Mouse (Mus musculus) myocyte (in vitro differentiated cells): Measurements from ENCODE around the gene Slc25a21. TPM values are rescaled to one million over a fixed set of nuclear protein-coding genes. Genes with fewer than 3 reads are reported as not detected.

Experiments used
- H3K27me3 ChIP-seq: one replicate; pipeline ENCODE4 v1.6.1; 2011; ENCODE audit not compliant: control insufficient read depth, insufficient read depth, insufficient read length
- H3K36me3 ChIP-seq: one replicate; pipeline ENCODE4 v1.6.1; 2011; ENCODE audit not compliant: control insufficient read depth, insufficient read depth
- H3K4me2 ChIP-seq: one replicate; pipeline ENCODE4 v1.6.1; 2011; ENCODE audit warnings: low read depth, control low read depth
- H3K4me3 ChIP-seq: one replicate; pipeline ENCODE4 v1.5.1; 2011; ENCODE audit warnings: mild to moderate bottlenecking, control low read depth, moderate library complexity
- H3K79me2 ChIP-seq: one replicate; pipeline ENCODE4 v1.6.1; 2011; ENCODE audit not compliant: control insufficient read depth, insufficient read depth
- H3ac ChIP-seq: one replicate; pipeline ENCODE4 v1.6.1; 2011; ENCODE audit not compliant: control insufficient read depth, insufficient read length
- CEBPB ChIP-seq: IDR thresholded peaks from 2 replicates; pipeline ENCODE4 v1.6.1; 2011; ENCODE audit warnings: mild to moderate bottlenecking, moderate library complexity; ENCODE audit not compliant: poor library complexity, insufficient read depth, severe bottlenecking
- E2F4 ChIP-seq: IDR thresholded peaks from one replicate; pipeline ENCODE4 v1.6.1; 2011; ENCODE audit warnings: mild to moderate bottlenecking, control low read depth, moderate library complexity; ENCODE audit not compliant: insufficient read depth
- MAX ChIP-seq: IDR thresholded peaks from one replicate; pipeline ENCODE4 v1.6.1; 2011; ENCODE audit warnings: low read depth, mild to moderate bottlenecking, control low read depth
- MYOD1 ChIP-seq, 3 experiments: IDR thresholded peaks; one replicate each; pipeline ENCODE4 v1.6.1; 2011; ENCODE audit warnings: control low read depth in 2 of 3, low read depth in 2 of 3, mild to moderate bottlenecking in 2 of 3, moderate library complexity in 1 of 3; ENCODE audit not compliant: insufficient read length in 2 of 3, control insufficient read depth in 1 of 3
- MYOG ChIP-seq, 3 experiments: IDR thresholded peaks; one replicate each; pipeline ENCODE4 v1.6.1; 2011; ENCODE audit warnings: control low read depth in 2 of 3, low read depth in 2 of 3, mild to moderate bottlenecking in 2 of 3; ENCODE audit not compliant: insufficient read length in 2 of 3, control insufficient read depth in 1 of 3, insufficient read depth in 1 of 3
- POLR2A ChIP-seq: IDR thresholded peaks from one replicate; pipeline ENCODE4 v1.6.1; 2011; ENCODE audit warnings: low read depth, mild to moderate bottlenecking, control low read depth, moderate library complexity; ENCODE audit not compliant: insufficient read length
- POLR2AphosphoS2 ChIP-seq: IDR thresholded peaks from one replicate; pipeline ENCODE4 v1.6.1; 2011; ENCODE audit warnings: low read depth, control low read depth; ENCODE audit not compliant: insufficient read length
- REST ChIP-seq: IDR thresholded peaks from one replicate; pipeline ENCODE4 v1.6.1; 2011; ENCODE audit warnings: mild to moderate bottlenecking, control low read depth, moderate library complexity; ENCODE audit not compliant: insufficient read depth, insufficient read length
- SRF ChIP-seq: IDR thresholded peaks from one replicate; pipeline ENCODE4 v1.6.1; 2011; ENCODE audit warnings: low read depth; ENCODE audit not compliant: control insufficient read depth, insufficient read length
- TCF12 ChIP-seq: IDR thresholded peaks from one replicate; pipeline ENCODE4 v1.6.1; 2011; ENCODE audit warnings: mild to moderate bottlenecking, control low read depth; ENCODE audit not compliant: poor library complexity, insufficient read depth, severe bottlenecking
- TCF3 ChIP-seq: IDR thresholded peaks from one replicate; pipeline ENCODE4 v1.6.1; 2011; ENCODE audit warnings: low read depth, control low read depth; ENCODE audit not compliant: insufficient read length
- USF1 ChIP-seq: IDR thresholded peaks from one replicate; pipeline ENCODE4 v1.6.1; 2011; ENCODE audit warnings: low read depth, mild to moderate bottlenecking, control low read depth, moderate library complexity
- polyA plus RNA-seq: library from polyadenylated mRNA; unstranded; fragments of >200 nt; fragmentation: generic; extraction: Trizol; gene quantifications from one replicate; pipeline ENCODE4 v1.2.1, GENCODE M21; 2012; ENCODE audit warnings: missing spikeins

The Slc25a21 gene
- polyA plus RNA-seq, 1 experiment = not detected

GRCm38 (mm10) chr12:56690366-56690765 is 506.9 kb downstream of the Slc25a21 start:
- no peak overlapping the region for H3K4me3 ChIP-seq
- no peaks in the 10 kb centered on the region for H3K79me2 ChIP-seq
- no peak overlapping the region for H3K4me2 ChIP-seq

GRCm38 (mm10) chr12:56689736-56690135 is 507.5 kb downstream of the Slc25a21 start:
- Histone ChIP-seq H3K4me3 (no peak overlapping the region), H3K27me3 (peaks cover 16% of the 10 kb centered on the region), H3K36me3 (no peaks in the 10 kb centered on the region), H3K79me2 (no peaks in the 10 kb centered on the region), H3ac (no peak overlapping the region), H3K4me2 (no peak overlapping the region)
- TF ChIP-seq MAX = no peak
- TF ChIP-seq USF1 = no peak
- TF ChIP-seq TCF12 = no peak

More at GRCm38 (mm10) chr12:56690366-56690765, 506.9 kb downstream of the Slc25a21 start:
- H3K27me3 ChIP-seq = peaks cover 22% of the 10 kb centered on the region
- no peak overlapping the region for H3ac ChIP-seq
- H3K36me3 ChIP-seq = no peaks in the 10 kb centered on the region
- TF ChIP-seq USF1 = no peak
- no peak for TF ChIP-seq MYOG (IDR thresholded peaks at IDR 0.05; ENCODE audit: control insufficient read depth in 1 of 3, insufficient read depth in 1 of 3, insufficient read length in 2 of 3, low read depth in 2 of 3)
- TF ChIP-seq TCF12 = no peak
- TF ChIP-seq MYOD1 (IDR thresholded peaks at IDR 0.05; ENCODE audit: control insufficient read depth in 1 of 3, insufficient read length in 2 of 3, low read depth in 2 of 3) = no peak
- no peak for TF ChIP-seq E2F4
- no peak for TF ChIP-seq POLR2A
- no peak for TF ChIP-seq POLR2AphosphoS2
- TF ChIP-seq CEBPB = no peak
- TF ChIP-seq SRF = no peak
- TF ChIP-seq MAX = no peak
- no peak for TF ChIP-seq TCF3

- H3K79me2 ChIP-seq = no peaks in the 10 kb centered on the region
- no peak overlapping the region for H3ac ChIP-seq
- H3K27me3 ChIP-seq = peaks cover 15% of the 10 kb centered on the region
- H3K36me3 ChIP-seq = no peaks in the 10 kb centered on the region
- H3K4me3 ChIP-seq = no peak overlapping the region
- TF ChIP-seq TCF3 = no peak
- no peak for TF ChIP-seq E2F4
- no peak for TF ChIP-seq SRF
- TF ChIP-seq MAX = no peak
- no peak for TF ChIP-seq TCF12
- TF ChIP-seq POLR2AphosphoS2 = no peak
- TF ChIP-seq USF1 = no peak
- TF ChIP-seq MYOD1 (IDR thresholded peaks at IDR 0.05; ENCODE audit: control insufficient read depth in 1 of 3, insufficient read length in 2 of 3, low read depth in 2 of 3) = no peak
- no peak for TF ChIP-seq MYOG (IDR thresholded peaks at IDR 0.05; ENCODE audit: control insufficient read depth in 1 of 3, insufficient read depth in 1 of 3, insufficient read length in 2 of 3, low read depth in 2 of 3)
- no peak for TF ChIP-seq POLR2A
- TF ChIP-seq REST = no peak
- no peak for TF ChIP-seq CEBPB
- H3K4me2 ChIP-seq = no peak overlapping the region
These were observed 507.9 kb downstream of the Slc25a21 start for GRCm38 (mm10) chr12:56689331-56689730.

- peaks cover 15% of the 10 kb centered on the region for H3K27me3 ChIP-seq
- TF ChIP-seq E2F4 (no peak), POLR2AphosphoS2 (no peak), CEBPB (no peak), USF1 (no peak), TCF3 (no peak), SRF (no peak), REST (no peak)
- H3K4me2 ChIP-seq = no peak overlapping the region
- no peaks in the 10 kb centered on the region for H3K79me2 ChIP-seq
- no peak overlapping the region for H3ac ChIP-seq
- no peak overlapping the region for H3K4me3 ChIP-seq
- H3K36me3 ChIP-seq = no peaks in the 10 kb centered on the region
These were observed 508.4 kb downstream of the Slc25a21 start for GRCm38 (mm10) chr12:56688920-56689319.

- TF ChIP-seq SRF (no peak), MYOD1 (IDR thresholded peaks at IDR 0.05; ENCODE audit: control insufficient read depth in 1 of 3, insufficient read length in 2 of 3, low read depth in 2 of 3) (no peak), TCF3 (no peak)
- Histone ChIP-seq H3K79me2 (no peaks in the 10 kb centered on the region), H3K36me3 (no peaks in the 10 kb centered on the region), H3K4me3 (no peak overlapping the region), H3K4me2 (no peak overlapping the region), H3ac (no peak overlapping the region), H3K27me3 (peaks cover 15% of the 10 kb centered on the region)
These were observed 508.8 kb downstream of the Slc25a21 start for GRCm38 (mm10) chr12:56688482-56688840.
